ENCODE assay signal across 12 mouse cellular contexts in genomic region chr2:167544456-167544855, GRCm38 (mm10). TPM values are rescaled to one million over a fixed set of nuclear protein-coding genes. Genes with fewer than 3 reads are reported as not detected.
DNase-seq lines count a peak whose midpoint lies in the region; ATAC-seq lines count a peak whose summit lies in the region.
"Had no signal": no experiment of that assay in that cellular context is flagged by ENCODE, and none has a peak within 500 bp of the region (broad histone marks: within the 10 kb centered on the region; RNA-seq: fewer than 3 reads in every experiment).

No protein-coding gene starts in this region.

- WGBS in hindbrain, embryonic 11.5 days = 68% methylated on average over 5 of the region's 5 CpGs
- WGBS in hindbrain, embryonic 13.5 days = 63% methylated on average over 5 of the region's 5 CpGs
- 39% methylated on average over 5 of the region's 5 CpGs for WGBS in liver, embryonic 16.5 days (ENCODE audit: insufficient replicate concordance)

- H3K9me3 ChIP-seq in hindbrain, embryonic 11.5 days (ENCODE audit: control insufficient read depth, low read length) = no peaks in the 10 kb centered on the region
- no peaks in the 10 kb centered on the region for H3K9me3 ChIP-seq in hindbrain, embryonic 13.5 days
- H3K9me3 ChIP-seq in liver, embryonic 16.5 days (replicated peaks; ENCODE audit: control insufficient read depth, low read length) = no peaks in the 10 kb centered on the region
- H3K9me3 ChIP-seq: megakaryocyte, embryonic 14.5 days had no signal

- no peak for DNase-seq in hindbrain, embryonic 11.5 days (ENCODE audit: low spot score)
- DNase-seq in adipocyte (ENCODE audit: low spot score) = peak; percentile 57
- peak; percentile 59 to 66 for DNase-seq in heart, postnatal 10 days
- DNase-seq in thymus, postnatal 10 days (ENCODE audit: low spot score in 2 of 2) = no peak
- DNase-seq in left cerebral cortex, postnatal 14 days (ENCODE audit: low spot score in 2 of 2) = no peak
- DNase-seq in yolk sac, embryonic 10.5 days (ENCODE audit: low spot score) = no peak
- DNase-seq: adrenal gland, postnatal 25 days; right cerebral cortex, postnatal 25 days had no signal

- ATAC-seq in hindbrain, embryonic 11.5 days (ENCODE audit: low FRiP score) = no peak
- ATAC-seq in hindbrain, embryonic 13.5 days (ENCODE audit: low FRiP score) = no peak
- no peak for ATAC-seq in liver, embryonic 16.5 days (ENCODE audit: low read depth)

- H3K36me3 ChIP-seq in hindbrain, embryonic 11.5 days (ENCODE audit: control insufficient read depth, insufficient read depth, low read length) = no peaks in the 10 kb centered on the region
- H3K36me3 ChIP-seq in hindbrain, embryonic 13.5 days = no peaks in the 10 kb centered on the region
- H3K36me3 ChIP-seq in liver, embryonic 16.5 days (ENCODE audit: control insufficient read depth, insufficient read depth) = no peaks in the 10 kb centered on the region

- H3K27me3 ChIP-seq in hindbrain, embryonic 11.5 days (ENCODE audit: control insufficient read depth, insufficient read depth, low read length) = peaks cover 10% of the 10 kb centered on the region
- peaks cover 34% of the 10 kb centered on the region for H3K27me3 ChIP-seq in hindbrain, embryonic 13.5 days
- H3K27me3 ChIP-seq in liver, embryonic 16.5 days (ENCODE audit: control insufficient read depth, insufficient read depth, low read depth, low read length) = peaks cover 12% of the 10 kb centered on the region

- H3K4me2 ChIP-seq in hindbrain, embryonic 11.5 days (replicated peaks; ENCODE audit: low read depth, low read length) = no peak overlapping the region
- H3K4me2 ChIP-seq in hindbrain, embryonic 13.5 days = no peak overlapping the region
- H3K4me2 ChIP-seq in liver, embryonic 16.5 days (ENCODE audit: low read depth, low read length) = no peak overlapping the region

- 0 out of 2 replicates have a peak overlapping the region, but pooled peaks have one; percentile 23 for H3K9ac ChIP-seq in hindbrain, embryonic 11.5 days (ENCODE audit: low read depth, low read length)
- no peak overlapping the region for H3K9ac ChIP-seq in hindbrain, embryonic 13.5 days
- no peak overlapping the region for H3K9ac ChIP-seq in liver, embryonic 16.5 days (ENCODE audit: low read depth, low read length)

- H3K4me1 ChIP-seq in hindbrain, embryonic 11.5 days (replicated peaks; ENCODE audit: control insufficient read depth, insufficient read depth, low read length) = peaks cover 13% of the 10 kb centered on the region
- peaks cover 42% of the 10 kb centered on the region for H3K4me1 ChIP-seq in hindbrain, embryonic 13.5 days (replicated peaks)
- H3K4me1 ChIP-seq in liver, embryonic 16.5 days (ENCODE audit: control insufficient read depth, low read depth, low read length) = no peaks in the 10 kb centered on the region; the same call in 1 of the 2 replicates

- no peak overlapping the region; the same call in 1 of the 2 replicates for H3K27ac ChIP-seq in hindbrain, embryonic 11.5 days (ENCODE audit: low read depth, low read length)
- H3K27ac ChIP-seq in hindbrain, embryonic 13.5 days = no peak overlapping the region
- 0 out of 2 replicates have a peak overlapping the region, but pooled peaks have one; percentile 30 for H3K27ac ChIP-seq in liver, embryonic 16.5 days (ENCODE audit: low read length)

- no peak overlapping the region for H3K4me3 ChIP-seq in hindbrain, embryonic 11.5 days (ENCODE audit: low read depth, low read length)
- H3K4me3 ChIP-seq in hindbrain, embryonic 13.5 days = no peak overlapping the region
- no peak overlapping the region for H3K4me3 ChIP-seq in liver, embryonic 16.5 days (ENCODE audit: low read depth, low read length)
- H3K4me3 ChIP-seq: megakaryocyte, embryonic 14.5 days had no signal

- intact Hi-C loops in heart, postnatal 10 days (cut with DNase I) = no loop called here
- intact Hi-C loops in left cerebral cortex, postnatal 14 days (cut with DNase I) = no loop called here

RNA-seq across cellular contexts. Expression of gene Snai1, which starts 6.5 kb away (rescaled TPM):
- 27.6 and 29.5 TPM in 2 replicates for polyA plus RNA-seq in hindbrain, embryonic 11.5 days (2014; fragmentation: Nextera tagmentation; extraction: Ambion mirVana)
- polyA plus RNA-seq in hindbrain, embryonic 13.5 days (2015; fragmentation: Nextera tagmentation; extraction: Ambion mirVana) = 7.5 and 7.9 TPM in 2 replicates
- total RNA-seq in heart, postnatal 10 days (2021) = 1 to 10 TPM; 3.6 to 4.1 TPM
- polyA plus RNA-seq in liver, embryonic 16.5 days (2015; fragmentation: Nextera tagmentation; extraction: Ambion mirVana) = 1.5 TPM in 2 replicates
- under 1 TPM; 0.86 to 0.95 TPM for total RNA-seq in left cerebral cortex, postnatal 14 days (2021)
- total RNA-seq: granulocyte monocyte progenitor cell, adult 5-6 weeks had no signal

RNA-seq across cellular contexts. Expression of gene Spata2, which starts 51.8 kb away (rescaled TPM):
- 13.5 and 15.0 TPM in 2 replicates for polyA plus RNA-seq in hindbrain, embryonic 11.5 days (2014; fragmentation: Nextera tagmentation; extraction: Ambion mirVana)
- 24.6 and 26.0 TPM in 2 replicates for polyA plus RNA-seq in hindbrain, embryonic 13.5 days (2015; fragmentation: Nextera tagmentation; extraction: Ambion mirVana)
- total RNA-seq in heart, postnatal 10 days (2021) = 10 to 100 TPM; 24.0 to 24.9 TPM
- 6.7 and 8.3 TPM in 2 replicates for polyA plus RNA-seq in liver, embryonic 16.5 days (2015; fragmentation: Nextera tagmentation; extraction: Ambion mirVana)
- 10 to 100 TPM; 74.5 to 77.2 TPM for total RNA-seq in left cerebral cortex, postnatal 14 days (2021)

RNA-seq across cellular contexts. Expression of gene Rnf114, which starts 52.0 kb away (rescaled TPM):
- polyA plus RNA-seq in hindbrain, embryonic 11.5 days (2014; fragmentation: Nextera tagmentation; extraction: Ambion mirVana) = 120 and 140 TPM in 2 replicates
- polyA plus RNA-seq in hindbrain, embryonic 13.5 days (2015; fragmentation: Nextera tagmentation; extraction: Ambion mirVana) = 139 TPM in 2 replicates
- 10 to 100 TPM; 41.9 to 47.1 TPM for total RNA-seq in heart, postnatal 10 days (2021)
- 35.6 and 36.7 TPM in 2 replicates for polyA plus RNA-seq in liver, embryonic 16.5 days (2015; fragmentation: Nextera tagmentation; extraction: Ambion mirVana)
- total RNA-seq in left cerebral cortex, postnatal 14 days (2021) = 10 to 100 TPM; 40.8 to 43.1 TPM

Comparison
In these comparisons a context has a peak if more than half of its experiments do, and no peak if none do; other contexts are left out.
1. DNase-seq: peak in adipocyte (single experiment) and heart, postnatal 10 days (2 of 2); none in hindbrain, embryonic 11.5 days (single experiment), thymus, postnatal 10 days (0 of 2), left cerebral cortex, postnatal 14 days (0 of 2) and yolk sac, embryonic 10.5 days (single experiment).